In genomic region chr11:4750263-4750662, GRCm38 (mm10) we compare ENCODE assay signal across 10 mouse cellular contexts. TPM values are rescaled to one million over a fixed set of nuclear protein-coding genes. Genes with fewer than 3 reads are reported as not detected.
DNase-seq lines count a peak whose midpoint lies in the region; ATAC-seq and TF ChIP-seq lines count a peak whose summit lies in the region.
"Had no signal": no experiment of that assay in that cellular context is flagged by ENCODE, and none has a peak within 500 bp of the region (broad histone marks: within the 10 kb centered on the region; RNA-seq: fewer than 3 reads in every experiment).

No protein-coding gene starts in this region.

- peaks cover 5% of the 10 kb centered on the region for H3K9me3 ChIP-seq in hindbrain, embryonic 10.5 days
- no peaks in the 10 kb centered on the region for H3K9me3 ChIP-seq in hindbrain, embryonic 16.5 days (ENCODE audit: control insufficient read depth, low read length)
- no peaks in the 10 kb centered on the region; the same call in 1 of the 2 replicates for H3K9me3 ChIP-seq in lung, embryonic 16.5 days (ENCODE audit: control insufficient read depth, low read length)
- H3K9me3 ChIP-seq in forebrain, postnatal 0 days (ENCODE audit: low read length): no peaks in the 10 kb centered on the region
- H3K9me3 ChIP-seq: limb, embryonic 15.5 days; stomach, embryonic 15.5 days had no signal

- no peak for ATAC-seq in hindbrain, embryonic 16.5 days
- ATAC-seq in lung, embryonic 16.5 days (ENCODE audit: low read depth): peak; percentile 64
- ATAC-seq in forebrain, postnatal 0 days: no peak

- H3K27me3 ChIP-seq in hindbrain, embryonic 10.5 days (ENCODE audit: insufficient read depth, poor library complexity, severe bottlenecking): peaks cover 65% of the 10 kb centered on the region
- peaks cover 33% of the 10 kb centered on the region for H3K27me3 ChIP-seq in hindbrain, embryonic 16.5 days (replicated peaks; ENCODE audit: control insufficient read depth, insufficient read depth, low read length)
- H3K27me3 ChIP-seq in lung, embryonic 16.5 days (ENCODE audit: control insufficient read depth, insufficient read depth, low read depth, low read length): peaks cover 48% of the 10 kb centered on the region
- peaks cover 26% of the 10 kb centered on the region for H3K27me3 ChIP-seq in forebrain, postnatal 0 days (ENCODE audit: insufficient read depth, low read length)

- H3K4me2 ChIP-seq in hindbrain, embryonic 16.5 days (ENCODE audit: low read length): no peak overlapping the region
- no peak overlapping the region for H3K4me2 ChIP-seq in lung, embryonic 16.5 days (ENCODE audit: low read depth, low read length)
- H3K4me2 ChIP-seq in forebrain, postnatal 0 days (ENCODE audit: low read depth): no peak overlapping the region
- H3K4me2 ChIP-seq: limb, embryonic 15.5 days; stomach, embryonic 15.5 days had no signal

- H3K27ac ChIP-seq in hindbrain, embryonic 10.5 days: no peak overlapping the region
- no peak overlapping the region for H3K27ac ChIP-seq in hindbrain, embryonic 16.5 days (ENCODE audit: low read depth, low read length)
- H3K27ac ChIP-seq in lung, embryonic 16.5 days (ENCODE audit: low read length): no peak overlapping the region
- H3K27ac ChIP-seq in forebrain, postnatal 0 days (ENCODE audit: low read depth, low read length): no peak overlapping the region
- H3K27ac ChIP-seq: limb, embryonic 15.5 days; stomach, embryonic 15.5 days had no signal

- 9% methylated on average over 9 of the region's 9 CpGs for WGBS in hindbrain, embryonic 10.5 days
- WGBS in hindbrain, embryonic 16.5 days: 23% methylated on average over 9 of the region's 9 CpGs
- 2% methylated on average over 9 of the region's 9 CpGs for WGBS in lung, embryonic 16.5 days
- 9% methylated on average over 9 of the region's 9 CpGs for whole genome bisulfite sequencing in forebrain, postnatal 0 days

- peaks cover 40% of the 10 kb centered on the region for H3K4me1 ChIP-seq in hindbrain, embryonic 10.5 days (replicated peaks)
- H3K4me1 ChIP-seq in hindbrain, embryonic 16.5 days (ENCODE audit: control insufficient read depth, insufficient read depth, low read depth, low read length): peaks cover 21% of the 10 kb centered on the region
- peaks cover 11% of the 10 kb centered on the region for H3K4me1 ChIP-seq in lung, embryonic 16.5 days (replicated peaks; ENCODE audit: control insufficient read depth, insufficient read depth, low read length)
- peaks cover 4% of the 10 kb centered on the region; the same call in 1 of the 2 replicates for H3K4me1 ChIP-seq in forebrain, postnatal 0 days (ENCODE audit: insufficient read depth)

- TF ChIP-seq CTCF in forebrain, postnatal 0 days (IDR thresholded peaks at IDR 0.05; ENCODE audit: low read depth): no peak

- H3K9ac ChIP-seq in hindbrain, embryonic 16.5 days (ENCODE audit: low read depth, low read length): no peak overlapping the region
- H3K9ac ChIP-seq in lung, embryonic 16.5 days (ENCODE audit: low read length): no peak overlapping the region
- no peak overlapping the region for H3K9ac ChIP-seq in forebrain, postnatal 0 days
- H3K9ac ChIP-seq: limb, embryonic 15.5 days; stomach, embryonic 15.5 days had no signal

- DNase-seq in hindbrain, embryonic 10.5 days (ENCODE audit: low spot score): peak; percentile 75
- peak; percentile 55 to 69 for DNase-seq in adrenal gland, postnatal 4 days (ENCODE audit: low spot score in 2 of 2)
- peak; percentile 41 for DNase-seq in hindlimb bud, embryonic 11.5 days (ENCODE audit: extremely low spot score, low read depth, low spot score)
- peak; percentile 77 for DNase-seq in thymus, postnatal 4 days
- no peak for DNase-seq in right cerebral cortex, postnatal 36 days (ENCODE audit: low spot score in 2 of 2)
- no peak for DNase-seq in forebrain, postnatal 0 days

- no peak overlapping the region for H3K4me3 ChIP-seq in hindbrain, embryonic 10.5 days
- no peak overlapping the region for H3K4me3 ChIP-seq in hindbrain, embryonic 16.5 days (ENCODE audit: low read length)
- no peak overlapping the region for H3K4me3 ChIP-seq in lung, embryonic 16.5 days (ENCODE audit: low read length)
- no peak overlapping the region for H3K4me3 ChIP-seq in forebrain, postnatal 0 days (ENCODE audit: low read depth, low read length)
- H3K4me3 ChIP-seq: limb, embryonic 15.5 days; stomach, embryonic 15.5 days had no signal

- H3K36me3 ChIP-seq in hindbrain, embryonic 10.5 days: no peaks in the 10 kb centered on the region
- no peaks in the 10 kb centered on the region for H3K36me3 ChIP-seq in hindbrain, embryonic 16.5 days (ENCODE audit: control insufficient read depth, insufficient read depth, low read length)
- H3K36me3 ChIP-seq in lung, embryonic 16.5 days (ENCODE audit: control insufficient read depth, insufficient read depth, low read length): no peaks in the 10 kb centered on the region
- no peaks in the 10 kb centered on the region for H3K36me3 ChIP-seq in forebrain, postnatal 0 days (ENCODE audit: insufficient read depth)
- H3K36me3 ChIP-seq: limb, embryonic 15.5 days; stomach, embryonic 15.5 days had no signal

RNA-seq across cellular contexts. Expression of gene Cabp7, which starts 3.7 kb away (rescaled TPM):
- 0.61 and 1.4 TPM in 2 replicates for polyA plus RNA-seq in hindbrain, embryonic 10.5 days (2016; fragmentation: Nextera tagmentation; extraction: Ambion mirVana)
- polyA plus RNA-seq in hindbrain, embryonic 16.5 days (2015; fragmentation: Nextera tagmentation; extraction: Ambion mirVana): 1.5 and 2.0 TPM in 2 replicates
- total RNA-seq in adrenal gland, postnatal 4 days (2021): under 1 TPM; 0.20 to 0.50 TPM
- 0.14 and 0.28 TPM in 2 replicates for polyA plus RNA-seq in lung, embryonic 16.5 days (2015; fragmentation: Nextera tagmentation; extraction: Ambion mirVana)
- total RNA-seq in forebrain, postnatal 0 days (2014; rRNA removed): 5.3 and 5.5 TPM in 2 replicates
- 1.3 and 1.6 TPM in 2 replicates for polyA plus RNA-seq in forebrain, postnatal 0 days (2015; fragmentation: Nextera tagmentation; extraction: Ambion mirVana)

RNA-seq across cellular contexts. Expression of gene Zmat5, which starts 45.8 kb away (rescaled TPM):
- 84.0 and 104 TPM in 2 replicates for polyA plus RNA-seq in hindbrain, embryonic 10.5 days (2016; fragmentation: Nextera tagmentation; extraction: Ambion mirVana)
- 63.5 and 64.1 TPM in 2 replicates for polyA plus RNA-seq in hindbrain, embryonic 16.5 days (2015; fragmentation: Nextera tagmentation; extraction: Ambion mirVana)
- 10 to 100 TPM; 45.4 to 45.7 TPM for total RNA-seq in adrenal gland, postnatal 4 days (2021)
- 76.5 and 80.0 TPM in 2 replicates for polyA plus RNA-seq in lung, embryonic 16.5 days (2015; fragmentation: Nextera tagmentation; extraction: Ambion mirVana)
- total RNA-seq in forebrain, postnatal 0 days (2014; rRNA removed): 20.6 and 29.5 TPM in 2 replicates
- 62.6 and 78.7 TPM in 2 replicates for polyA plus RNA-seq in forebrain, postnatal 0 days (2015; fragmentation: Nextera tagmentation; extraction: Ambion mirVana)

RNA-seq across cellular contexts. Expression of gene Uqcr10, which starts 46.1 kb away (rescaled TPM):
- polyA plus RNA-seq in hindbrain, embryonic 10.5 days (2016; fragmentation: Nextera tagmentation; extraction: Ambion mirVana): 696 and 709 TPM in 2 replicates
- 662 and 774 TPM in 2 replicates for polyA plus RNA-seq in hindbrain, embryonic 16.5 days (2015; fragmentation: Nextera tagmentation; extraction: Ambion mirVana)
- 100 to 1,000 TPM; 558 to 634 TPM for total RNA-seq in adrenal gland, postnatal 4 days (2021)
- polyA plus RNA-seq in lung, embryonic 16.5 days (2015; fragmentation: Nextera tagmentation; extraction: Ambion mirVana): 806 and 839 TPM in 2 replicates
- total RNA-seq in forebrain, postnatal 0 days (2014; rRNA removed): 171 and 220 TPM in 2 replicates
- polyA plus RNA-seq in forebrain, postnatal 0 days (2015; fragmentation: Nextera tagmentation; extraction: Ambion mirVana): 797 and 1,037 TPM in 2 replicates

Comparison
In these comparisons a context has a peak if more than half of its experiments do, and no peak if none do; other contexts are left out.
1. DNase-seq: peak in hindbrain, embryonic 10.5 days (single experiment), adrenal gland, postnatal 4 days (2 of 2), hindlimb bud, embryonic 11.5 days (single experiment) and thymus, postnatal 4 days (single experiment); none in right cerebral cortex, postnatal 36 days (0 of 2) and forebrain, postnatal 0 days (single experiment).